Mouse (Mus musculus): ENCODE results near the gene Kif20b.

Kif20b gene

DNA sequence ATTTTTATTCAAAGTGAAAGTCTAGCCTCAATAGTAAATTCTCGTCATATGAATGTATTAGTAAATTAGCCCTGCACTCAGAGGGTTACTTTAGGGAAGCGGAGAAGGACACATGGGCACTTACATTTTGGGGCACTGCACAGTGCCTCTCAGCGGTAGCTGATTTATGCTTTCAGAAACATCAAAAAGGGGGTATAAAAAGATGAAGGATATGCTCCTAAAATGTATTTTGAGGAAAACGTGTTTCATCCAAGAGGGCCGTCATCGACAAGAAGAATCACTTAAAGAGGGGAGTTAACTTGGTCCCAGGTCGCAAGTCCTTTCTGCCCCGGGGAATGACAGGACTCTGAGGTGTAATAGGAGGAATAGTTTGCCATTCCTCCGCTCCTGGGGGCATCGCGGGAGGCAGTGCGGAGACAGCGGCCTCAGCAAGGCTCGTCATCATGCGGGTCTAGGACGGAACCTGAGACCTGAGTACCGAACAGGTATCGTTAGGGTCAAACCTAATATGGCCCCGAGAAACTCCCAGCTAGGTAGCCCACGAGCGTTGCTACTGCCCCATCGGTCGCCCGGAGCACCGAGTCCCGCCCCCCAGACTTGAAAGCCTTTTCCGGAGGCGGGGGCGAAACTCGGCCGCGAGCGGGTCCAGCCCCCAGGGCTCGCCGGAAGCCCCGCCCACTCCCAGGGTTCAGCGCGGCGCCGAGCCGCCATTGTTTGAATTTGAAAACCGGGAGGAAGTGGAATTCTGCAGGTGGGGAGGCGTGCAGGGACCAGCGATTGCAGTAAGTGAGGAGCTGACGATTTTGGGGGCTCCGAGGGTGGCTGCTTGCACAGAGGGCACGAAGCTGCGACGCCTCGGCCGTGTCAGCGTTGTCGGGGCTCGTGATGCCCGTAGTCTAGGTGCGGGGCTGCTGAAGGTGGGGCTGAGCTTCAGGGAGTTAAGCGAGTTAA is at the start of gene Kif20b:
Gene Kif20b, plus strand, starts transcription at position 710 of the 951 bp plus-strand sequence.
- peak; percentile 88 to 94 for DNase-seq

- DNase-seq, result no peak
Measured at GRCm38 (mm10) chr19:34876676-34877075, 45.5 kb upstream of the Kif20b start.

GRCm38 (mm10) chr19:34877898-34878602 is 44.1 kb upstream of the Kif20b start:
- DNase-seq, result peak; percentile 66 to 72

DNA sequence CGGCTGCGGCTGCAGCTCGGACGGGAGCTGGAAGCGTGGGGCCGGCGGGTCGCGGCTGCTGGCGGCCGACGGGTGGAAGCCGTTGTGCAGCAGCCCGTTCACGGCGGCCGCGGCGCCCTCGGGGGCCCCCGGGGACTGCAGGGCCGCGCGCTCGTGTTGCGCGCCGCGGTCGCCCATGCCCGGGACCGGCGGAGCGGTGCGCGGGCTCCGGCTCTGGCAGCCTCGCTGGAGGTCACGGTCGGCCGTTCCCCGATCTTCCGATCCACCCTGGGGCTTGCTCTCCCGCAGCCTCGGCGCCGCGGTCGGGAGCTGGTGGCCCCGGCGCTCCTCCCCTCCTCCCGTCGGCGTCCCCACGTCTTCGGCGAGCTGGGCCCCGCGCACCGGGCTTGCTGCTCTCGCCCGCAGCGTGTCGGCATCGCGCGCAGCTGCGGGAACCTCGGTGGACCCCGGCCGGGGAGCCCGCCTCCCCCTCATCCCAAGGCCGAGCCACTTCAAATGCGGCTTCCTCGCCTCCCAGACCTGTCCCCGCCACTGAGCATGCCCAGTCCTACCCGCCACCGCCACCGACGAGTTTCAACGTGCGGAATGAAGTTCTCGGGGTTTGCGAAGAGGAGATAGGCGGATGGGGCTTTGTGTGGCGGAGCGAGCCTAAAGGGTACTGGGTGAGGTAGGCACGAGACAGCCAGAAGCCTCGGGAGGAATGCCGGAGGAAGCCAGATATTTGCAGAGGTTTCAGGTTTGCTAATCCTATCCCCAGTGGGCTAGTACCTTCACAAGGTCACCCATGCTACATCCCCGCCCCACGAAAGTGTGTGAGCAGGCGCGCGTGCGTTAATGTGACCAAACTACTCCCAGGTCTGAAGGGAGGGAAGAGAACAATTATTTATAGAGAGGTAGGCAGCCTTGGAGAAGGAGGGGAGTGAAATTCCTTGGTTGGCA is 43.3 kb upstream of the Kif20b start, which contains the start of gene Pank1:
Gene Pank1, minus strand, starts transcription at position 853 of the 939 bp plus-strand sequence.
- DNase-seq, result peak; percentile 58 to 69

GRCm38 (mm10) chr19:34879624-34880023 is 42.5 kb upstream of the Kif20b start:
- DNase-seq, result no peak

- DNase-seq, result no peak
Measured at GRCm38 (mm10) chr19:34881160-34881559, 41.0 kb upstream of the Kif20b start.

GRCm38 (mm10) chr19:34882443-34882842 is 39.7 kb upstream of the Kif20b start:
- DNase-seq, result no peak

DNA sequence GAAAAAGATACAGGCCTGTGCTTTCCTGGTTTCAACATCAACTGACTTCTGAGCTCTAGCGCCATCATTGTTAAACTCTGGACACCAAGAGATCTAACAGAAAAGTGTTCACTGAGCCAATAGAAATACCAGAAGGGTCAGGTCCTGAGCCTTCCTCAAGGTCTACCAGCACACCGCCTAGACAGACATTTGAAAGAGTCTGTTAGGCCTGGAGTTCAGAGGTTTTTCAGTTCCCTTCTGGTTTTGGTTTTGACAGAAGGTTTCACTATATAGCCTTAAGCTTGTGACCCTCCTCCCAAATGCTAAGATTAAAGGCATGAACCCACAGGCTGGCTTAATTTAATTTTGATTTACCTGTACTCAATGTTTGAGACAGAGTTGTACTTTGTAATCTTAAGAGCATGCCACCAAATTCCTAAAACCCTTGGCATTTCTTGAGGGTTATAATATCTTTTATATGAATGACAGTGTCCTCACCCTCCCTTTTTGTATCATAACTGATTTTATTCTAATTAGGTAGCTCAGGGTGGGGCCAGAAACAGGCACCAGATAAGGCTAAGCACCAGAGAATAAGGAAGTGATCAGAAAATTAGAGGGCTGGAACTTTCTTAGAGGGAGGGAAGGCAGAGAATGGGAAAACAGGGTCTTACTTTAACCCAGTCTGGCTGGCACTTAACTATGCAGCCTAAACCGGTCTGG is 38.5 kb upstream of the Kif20b start:
- DNase-seq, result no peak

DNA sequence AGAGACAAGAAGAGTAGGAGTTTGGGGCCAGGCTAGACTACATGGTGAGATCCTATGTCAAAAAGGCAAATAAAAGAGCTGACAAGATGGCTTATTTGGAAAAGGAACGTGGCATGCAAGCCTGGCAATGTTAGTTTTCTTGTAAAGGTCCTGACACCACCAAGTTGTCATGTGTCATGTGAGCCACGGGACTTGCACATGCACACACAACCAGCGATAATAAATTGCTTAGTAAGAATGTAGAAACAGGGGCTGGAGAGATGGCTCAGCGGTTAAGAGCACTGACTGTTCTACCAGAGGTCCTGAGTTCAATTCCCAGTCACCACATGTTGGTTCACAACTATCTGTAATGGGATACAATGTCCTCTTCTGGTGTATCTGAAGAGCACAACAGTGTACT is 35.8 kb upstream of the Kif20b start:
- no peak for DNase-seq

DNA sequence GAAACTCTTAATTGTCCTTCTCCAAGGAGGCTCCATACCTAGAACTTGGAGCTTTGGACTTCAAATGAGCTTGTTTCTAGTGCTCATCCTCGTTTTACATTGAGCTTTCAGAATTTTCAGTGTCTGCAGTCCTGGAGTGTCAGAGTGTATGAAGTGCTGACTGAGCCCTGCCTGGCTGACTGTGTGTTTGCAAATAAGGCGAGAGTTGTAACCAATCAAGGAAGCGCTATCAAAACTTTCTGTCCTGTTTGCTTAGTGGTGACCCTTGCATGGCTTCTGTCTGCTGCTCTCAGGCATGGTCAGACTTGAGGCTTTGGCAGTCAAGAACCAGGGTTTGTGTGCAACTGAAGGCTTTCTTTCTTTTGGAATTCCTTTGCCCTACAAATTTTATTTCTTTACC is 31.2 kb upstream of the Kif20b start:
- no peak for DNase-seq

DNA sequence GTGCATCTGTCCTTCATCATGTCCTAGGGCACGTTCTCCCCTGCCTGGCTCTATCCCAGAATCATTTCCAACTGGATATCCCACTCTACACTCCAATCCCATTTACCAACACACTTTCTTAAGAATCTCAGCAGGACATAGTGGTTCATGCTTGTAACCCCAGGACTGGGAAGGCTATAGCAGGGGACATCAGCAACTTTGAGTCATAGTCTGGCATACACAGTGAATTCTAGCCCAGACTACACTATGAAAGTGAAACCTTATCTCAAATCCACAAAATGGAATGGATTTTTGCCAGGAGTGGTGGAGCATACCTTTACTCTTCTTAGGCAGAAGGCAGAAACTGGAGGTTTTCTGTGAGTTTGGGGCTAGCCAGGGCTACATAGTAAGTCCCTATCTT is 30.6 kb upstream of the Kif20b start:
- DNase-seq, result no peak

DNA sequence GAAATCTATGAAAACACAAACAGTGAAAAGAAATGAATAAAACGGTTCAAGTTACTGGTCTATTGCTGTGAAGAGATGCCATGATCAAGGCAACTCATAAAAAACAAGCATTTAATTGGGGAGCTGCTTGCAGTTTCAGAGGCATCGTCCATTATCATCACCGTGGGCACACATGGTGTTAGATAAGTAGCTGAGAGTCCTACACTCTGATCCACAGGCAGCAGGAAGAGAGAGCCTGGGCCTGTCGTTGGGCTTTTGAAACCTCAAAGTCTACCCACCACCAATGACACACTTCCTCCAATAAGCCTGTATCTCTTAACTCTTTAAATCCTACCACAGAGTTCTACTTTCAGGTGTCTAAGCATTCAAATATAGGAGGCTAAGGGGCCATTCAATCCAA is 27.1 kb upstream of the Kif20b start:
- no peak for DNase-seq

GRCm38 (mm10) chr19:34897082-34897965 is 24.8 kb upstream of the Kif20b start:
- DNase-seq, result no peak

- DNase-seq, result no peak
Measured at GRCm38 (mm10) chr19:34898941-34899340, 23.2 kb upstream of the Kif20b start.

- no peak for DNase-seq
Measured at GRCm38 (mm10) chr19:34901266-34901665, 20.9 kb upstream of the Kif20b start.

DNA sequence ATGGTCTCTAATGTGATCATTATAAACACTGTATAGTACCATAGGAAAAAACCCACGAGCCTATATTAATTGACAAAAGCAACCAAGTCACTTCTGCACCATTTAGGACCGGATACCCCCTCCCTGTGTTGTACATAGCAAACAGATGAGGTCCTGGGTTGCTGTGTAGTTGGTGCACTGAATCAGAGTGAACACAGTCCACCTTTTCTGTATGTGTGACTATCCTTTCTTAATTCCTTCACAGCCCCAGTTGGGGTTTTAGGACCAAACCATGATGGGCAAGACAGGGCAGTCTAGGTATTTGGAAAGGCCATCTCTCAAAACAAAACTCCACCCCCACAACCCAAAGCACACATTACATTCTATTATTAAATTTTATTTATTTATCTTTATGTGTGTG is 20.4 kb upstream of the Kif20b start:
- no peak for DNase-seq

GRCm38 (mm10) chr19:34904032-34904431 is 18.1 kb upstream of the Kif20b start:
- no peak for DNase-seq

- DNase-seq, result no peak
Measured at GRCm38 (mm10) chr19:34905424-34905823, 16.7 kb upstream of the Kif20b start.

DNA sequence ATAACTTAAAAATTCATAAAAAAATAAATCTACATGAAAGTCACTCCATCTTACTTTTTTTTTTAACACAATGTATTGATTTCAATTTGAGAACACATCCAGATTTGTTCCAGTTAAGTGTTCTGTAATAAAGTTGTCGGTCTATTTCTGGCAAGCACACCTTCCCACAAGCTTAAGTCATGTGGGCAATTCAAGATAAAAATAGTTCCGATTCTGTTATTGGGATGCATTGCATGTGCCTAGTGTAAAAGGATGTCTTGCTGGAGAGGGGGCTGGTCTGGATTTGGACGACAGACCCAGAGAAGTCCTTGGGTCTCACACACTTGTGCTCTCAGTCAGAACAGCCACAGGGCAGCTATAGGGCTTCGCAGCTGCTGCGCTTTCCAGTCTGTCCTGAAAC is 15.4 kb upstream of the Kif20b start:
- DNase-seq, result no peak

GRCm38 (mm10) chr19:34912366-34912765 is 9.8 kb upstream of the Kif20b start:
- DNase-seq, result no peak

GRCm38 (mm10) chr19:34920066-34920465 is 2.1 kb upstream of the Kif20b start:
- no peak for DNase-seq

Measured in spleen, adult 18-20 months (tissue).